Mouse (Mus musculus) erythroblast, embryonic 14.5 days (primary cell): ENCODE results near the gene Prdm1.

ENCODE experiments used
- GATA1 ChIP-seq: IDR thresholded peaks from 2 replicates; pipeline ENCODE4 v1.6.1; 2012; ENCODE audit warnings: low read length, inconsistent platforms, mixed read lengths
- TAL1 ChIP-seq: IDR thresholded peaks from 3 replicates; pipeline ENCODE4 v1.6.1; 2012; ENCODE audit warnings: low read length, inconsistent platforms, mixed read lengths

DNA sequence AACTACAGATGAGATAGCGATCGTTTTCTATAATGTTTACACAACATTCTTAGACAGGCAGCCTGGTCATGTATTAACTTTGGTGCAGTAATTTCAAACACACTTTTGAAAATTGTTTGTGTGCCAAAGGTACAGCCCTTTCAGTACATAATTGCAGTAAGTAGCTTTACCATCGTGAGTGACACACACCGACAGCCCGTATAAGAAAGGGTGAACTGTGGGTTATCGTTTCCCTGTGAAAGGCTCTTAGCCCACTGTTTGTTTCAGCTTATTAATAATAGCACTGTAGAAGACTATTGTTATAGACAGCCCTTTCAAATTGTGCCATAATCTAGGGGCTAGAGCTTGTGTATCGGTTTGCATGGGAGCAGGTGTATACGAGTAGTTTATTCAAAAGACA, 51.1 kb downstream of the Prdm1 start:
- no peak for TF ChIP-seq GATA1
- TF ChIP-seq TAL1, result no peak
